Mouse (Mus musculus): Measurements from ENCODE around the gene Itpr1.

The Itpr1 gene

DNA sequence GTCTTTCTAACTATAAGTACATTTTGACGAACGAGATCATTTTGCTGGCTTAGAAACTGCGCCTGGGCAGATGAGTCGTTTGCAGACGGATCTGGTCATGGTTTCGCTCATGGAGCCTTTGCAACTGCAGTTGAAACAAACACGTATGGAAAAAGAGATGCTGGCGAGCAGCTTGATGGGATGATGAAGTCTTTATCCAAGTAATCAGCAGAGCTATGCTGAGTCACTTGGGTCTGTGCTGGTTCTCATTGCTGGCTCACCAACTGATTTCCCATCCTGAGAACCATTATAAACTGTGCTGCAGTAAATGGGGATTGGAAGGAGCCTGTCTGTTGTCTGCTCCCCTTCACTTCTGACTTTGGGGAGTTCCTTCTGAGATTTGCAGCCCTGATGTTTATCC is 31.7 kb downstream of the Itpr1 start:
- DNase-seq = no peak

DNA sequence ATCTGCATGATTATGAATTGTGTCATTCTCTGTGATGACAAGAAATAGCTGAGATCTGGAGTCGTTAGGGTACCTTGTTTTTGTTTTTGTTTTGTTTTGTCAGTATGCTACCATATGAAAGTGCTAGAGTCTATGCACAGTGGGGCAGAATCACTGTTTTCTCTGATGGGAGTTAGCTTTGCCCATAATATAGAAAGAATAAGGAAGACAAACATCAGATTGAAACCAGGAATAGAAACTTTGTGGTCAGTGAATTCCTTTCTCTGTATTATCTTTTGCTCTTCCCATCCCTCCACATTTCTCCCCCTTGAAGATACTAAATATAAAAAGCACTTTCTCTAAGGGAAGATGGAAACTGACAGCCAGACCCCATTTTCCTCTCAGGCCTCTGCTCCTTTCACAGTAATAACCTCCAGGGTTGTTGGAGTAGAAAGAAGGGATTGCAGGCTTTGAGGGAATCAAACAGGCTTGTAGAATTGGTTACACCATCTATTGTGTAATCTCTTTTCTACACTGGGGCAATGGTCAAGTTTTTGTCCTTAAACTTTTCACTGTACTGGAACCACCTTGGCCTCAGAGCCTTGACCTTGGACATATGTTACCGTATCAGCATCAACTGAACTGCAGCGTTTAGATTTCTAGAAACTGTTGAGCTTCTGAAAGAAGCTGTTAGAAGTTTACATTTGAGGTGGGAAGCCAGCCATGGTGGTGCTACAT is 33.6 kb downstream of the Itpr1 start:
- no peak for DNase-seq

DNA sequence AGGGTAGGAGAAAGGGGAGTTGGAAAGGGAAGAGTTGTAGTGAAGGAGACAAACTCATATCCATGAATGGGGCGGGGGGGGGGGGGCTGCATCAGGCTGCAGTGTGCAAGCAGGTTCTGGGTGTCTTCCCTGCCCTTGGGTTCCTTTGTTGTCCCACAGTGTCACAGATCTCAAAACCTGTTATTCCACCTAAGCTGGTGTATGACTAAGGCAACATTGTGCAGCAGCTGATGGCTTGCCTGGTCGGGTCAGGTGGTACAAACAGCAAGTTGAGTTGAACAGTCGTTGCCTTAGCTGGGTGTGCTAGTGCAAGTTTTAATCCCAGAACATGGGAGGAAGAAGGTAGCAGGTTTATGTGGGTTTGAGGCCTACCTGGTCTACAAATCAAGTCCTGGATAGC is 34.3 kb downstream of the Itpr1 start:
- DNase-seq = no peak

DNA sequence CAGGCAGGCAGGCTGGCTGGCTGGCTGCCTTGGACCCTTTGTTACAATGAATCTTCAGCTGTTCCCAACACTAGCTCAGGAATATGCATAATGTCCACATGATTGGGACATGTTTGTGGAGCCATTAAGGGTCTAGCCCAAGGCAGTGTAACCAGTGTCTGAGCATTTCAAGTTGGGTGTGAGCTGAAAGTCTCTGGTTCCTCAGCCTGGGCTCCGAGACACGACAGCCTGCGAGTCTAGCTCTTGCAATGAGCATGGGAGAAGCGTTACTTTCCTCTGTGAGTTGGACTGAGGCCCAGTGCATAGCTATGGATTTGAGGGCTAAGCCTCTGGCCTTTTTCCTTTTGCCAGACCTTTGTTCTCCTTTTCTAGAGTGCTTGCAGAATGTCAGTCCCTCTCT is 35.6 kb downstream of the Itpr1 start:
- DNase-seq = peak; percentile 16

DNA sequence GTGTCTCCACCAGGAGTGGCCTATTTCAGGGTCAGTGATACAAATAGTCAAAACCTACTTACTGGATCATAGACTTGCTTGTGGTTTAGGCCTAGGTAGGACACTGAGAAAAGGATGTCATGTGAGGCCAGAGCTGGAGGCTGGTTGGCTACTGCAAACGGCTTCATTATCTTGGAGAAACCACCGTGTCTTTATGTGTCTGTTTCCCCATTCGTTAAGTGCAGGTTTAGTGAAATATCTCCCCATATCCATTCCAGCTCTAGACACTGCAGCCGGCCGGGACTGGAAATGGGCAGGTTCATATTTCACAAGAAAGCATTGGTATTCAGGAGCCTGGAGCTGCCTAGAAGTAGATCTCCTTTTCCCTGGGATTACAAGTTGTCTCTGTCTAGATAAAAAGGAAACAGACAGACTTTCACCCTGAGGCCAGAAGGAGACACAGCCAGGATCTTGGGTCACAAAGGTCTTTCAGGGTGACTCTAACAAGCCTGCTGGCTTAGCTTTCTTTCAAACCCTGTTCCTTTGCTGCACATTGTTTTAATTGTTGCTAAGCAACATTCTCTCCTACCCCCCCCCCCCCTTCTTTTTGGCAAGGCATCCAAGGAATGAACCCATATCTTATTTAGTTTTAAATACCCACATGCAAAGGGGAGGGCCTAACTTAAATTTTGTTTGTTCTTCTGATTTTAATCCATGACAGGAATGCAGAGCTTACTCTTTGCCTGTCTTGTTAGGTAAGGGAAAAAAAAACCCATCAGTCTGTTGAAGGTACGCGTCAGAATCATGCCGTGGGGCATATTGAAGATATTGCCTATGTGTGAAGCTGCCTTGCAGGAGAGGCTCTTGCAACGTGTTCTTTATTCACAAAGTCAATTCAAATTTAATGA is 36.4 kb downstream of the Itpr1 start:
- no peak for DNase-seq

DNA sequence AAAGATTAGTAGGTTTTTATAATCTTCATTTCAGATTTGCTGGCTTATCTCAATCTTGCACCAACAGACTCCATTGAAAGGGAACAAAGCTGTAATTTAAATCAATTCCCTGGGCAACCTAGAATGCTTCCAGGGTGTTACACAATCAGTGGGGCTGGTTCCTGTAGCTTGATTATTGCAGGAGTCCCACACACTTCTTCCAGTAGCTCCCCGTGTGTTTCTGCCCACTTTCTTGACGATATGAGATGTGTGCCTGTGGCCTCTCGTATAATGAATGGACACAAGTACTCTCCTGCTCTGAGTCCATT is 37.0 kb downstream of the Itpr1 start:
- no peak for DNase-seq

DNA sequence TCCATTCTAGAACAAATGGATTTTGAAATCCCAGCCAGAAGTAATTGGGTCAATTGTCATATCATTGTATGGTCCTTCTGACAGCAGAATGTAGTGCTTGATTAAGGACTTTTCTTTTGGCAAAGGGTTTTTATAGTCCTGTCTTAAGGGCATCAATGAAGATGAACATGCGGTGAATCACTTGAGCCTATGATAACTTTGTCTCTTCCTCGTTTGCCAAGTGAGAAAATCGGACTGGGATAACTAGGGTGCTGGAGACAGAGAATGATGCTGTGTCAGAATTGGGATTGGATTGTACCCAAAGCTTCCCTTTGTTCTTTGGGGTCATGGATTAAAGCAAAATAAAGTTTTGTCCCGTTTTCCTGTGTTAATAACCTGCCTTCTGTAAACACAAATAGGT is 37.5 kb downstream of the Itpr1 start:
- DNase-seq = no peak

DNA sequence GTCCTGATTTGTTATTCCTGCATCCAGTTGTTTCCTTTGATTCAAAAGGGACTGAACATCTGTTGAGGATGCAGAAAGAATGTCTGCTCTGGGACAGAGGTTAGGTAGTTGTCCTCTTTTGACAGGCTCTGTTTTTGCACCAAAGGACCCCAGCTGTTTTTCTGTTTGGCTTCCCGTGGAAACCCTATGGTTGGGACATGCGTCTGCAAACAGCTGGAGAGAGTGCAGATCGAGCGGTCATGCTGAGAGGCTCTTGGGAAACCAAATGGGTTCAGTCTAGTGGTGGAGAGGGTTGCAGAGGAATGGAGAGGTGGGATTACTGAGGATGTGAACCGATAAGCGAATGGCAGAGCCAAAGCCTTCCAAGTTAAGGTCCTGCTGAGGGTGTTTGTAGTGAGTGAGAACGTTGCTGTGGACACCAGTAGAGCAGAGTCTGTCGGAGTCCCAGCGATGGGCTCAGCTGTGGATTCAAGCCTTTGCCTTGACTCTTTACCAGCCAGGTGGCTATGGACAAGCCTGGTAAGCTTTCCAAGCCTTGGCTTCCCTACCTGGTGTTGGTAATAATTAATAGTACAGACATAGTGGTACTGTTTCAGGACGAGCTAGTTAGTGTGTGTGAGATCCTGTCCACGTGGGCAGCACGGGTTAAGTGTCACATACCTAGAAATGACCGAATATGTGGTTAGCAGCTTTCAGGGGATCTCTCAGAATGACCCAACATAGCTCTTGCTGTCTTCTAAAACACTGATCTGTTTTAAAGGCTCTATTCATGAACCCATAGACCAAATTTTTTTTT is 39.9 kb downstream of the Itpr1 start:
- no peak for DNase-seq

DNA sequence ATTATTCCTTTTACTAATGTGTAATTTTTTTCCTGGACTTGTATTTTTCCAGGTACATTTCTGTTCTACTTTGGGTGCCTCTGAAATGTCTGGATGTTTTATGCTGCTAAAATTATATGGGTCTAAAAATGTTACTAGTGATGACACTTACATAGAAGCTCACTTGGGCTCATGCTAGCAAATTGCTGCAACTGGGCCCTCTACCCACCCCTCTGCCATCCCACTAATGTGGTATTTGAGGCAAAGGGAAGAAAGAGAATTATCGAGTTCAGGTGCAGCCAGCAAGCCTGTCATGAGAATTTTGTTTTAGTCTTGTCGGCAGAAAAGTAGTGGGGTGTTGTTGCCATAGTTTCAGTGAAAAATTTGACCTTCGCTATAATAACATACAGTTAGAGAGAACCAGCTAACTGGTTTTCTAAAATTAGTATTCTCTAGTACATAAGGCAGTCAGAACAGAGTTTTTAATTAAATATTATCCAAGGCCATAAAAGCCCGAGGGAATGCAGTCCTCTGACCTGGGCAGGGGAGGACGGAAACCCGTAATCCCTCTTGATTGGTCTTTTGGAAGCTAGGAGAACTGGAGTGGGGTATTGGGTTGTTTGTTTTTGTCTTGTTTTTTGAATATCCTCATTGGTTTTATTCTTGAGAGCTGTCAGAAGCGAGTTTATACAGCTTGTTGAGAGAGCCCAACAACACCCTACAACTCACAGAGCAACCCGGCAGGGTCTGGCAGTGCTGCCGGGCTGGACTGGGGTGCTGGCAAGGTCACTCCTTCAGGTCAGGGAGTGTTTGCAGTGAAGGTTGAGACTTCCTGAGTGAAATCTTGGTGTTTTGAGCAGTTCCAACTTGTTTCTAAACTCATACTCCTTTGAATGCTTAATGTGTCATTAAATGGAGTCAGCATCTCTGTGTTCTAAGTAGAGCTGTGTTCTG is 41.5 kb downstream of the Itpr1 start:
- no peak for DNase-seq

DNA sequence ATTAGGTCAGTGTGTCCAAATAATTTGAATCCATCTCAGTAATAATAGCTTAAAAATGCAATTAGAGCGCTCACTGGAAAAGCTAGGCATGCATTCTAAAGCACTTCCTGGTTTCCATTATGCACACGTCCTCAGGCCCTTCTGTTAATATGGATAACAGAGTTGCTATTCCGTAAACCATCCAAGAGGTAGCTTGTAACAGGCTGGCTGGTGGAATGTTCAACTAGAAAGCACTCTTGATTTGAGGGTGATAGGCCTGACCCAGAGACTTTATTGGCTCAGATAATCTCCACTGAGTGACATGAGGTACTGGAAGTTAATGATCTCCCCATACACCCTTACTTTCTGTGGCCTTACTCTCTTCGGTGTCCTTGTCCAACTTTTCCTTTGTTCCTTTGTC is 43.0 kb downstream of the Itpr1 start:
- no peak for DNase-seq

DNA sequence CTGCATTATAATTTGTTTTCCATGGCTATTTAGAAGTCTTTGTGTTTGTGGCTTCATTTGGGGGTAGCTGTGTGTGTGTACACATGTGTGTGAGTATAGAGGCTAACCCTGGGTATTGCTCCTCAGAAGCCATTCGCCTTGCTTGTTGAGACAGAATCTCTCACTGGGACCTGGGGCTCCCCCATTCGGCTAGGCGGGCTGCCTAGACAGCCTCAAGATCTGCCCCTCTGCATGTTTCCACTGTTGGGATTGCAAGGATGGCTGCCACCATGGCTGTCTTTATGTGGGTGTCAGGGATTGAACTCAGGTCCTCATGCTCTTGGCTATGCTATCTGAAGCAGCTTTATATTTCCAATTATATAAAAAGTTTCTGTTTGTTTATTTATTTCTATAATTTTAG is 44.3 kb downstream of the Itpr1 start:
- no peak for DNase-seq

DNA sequence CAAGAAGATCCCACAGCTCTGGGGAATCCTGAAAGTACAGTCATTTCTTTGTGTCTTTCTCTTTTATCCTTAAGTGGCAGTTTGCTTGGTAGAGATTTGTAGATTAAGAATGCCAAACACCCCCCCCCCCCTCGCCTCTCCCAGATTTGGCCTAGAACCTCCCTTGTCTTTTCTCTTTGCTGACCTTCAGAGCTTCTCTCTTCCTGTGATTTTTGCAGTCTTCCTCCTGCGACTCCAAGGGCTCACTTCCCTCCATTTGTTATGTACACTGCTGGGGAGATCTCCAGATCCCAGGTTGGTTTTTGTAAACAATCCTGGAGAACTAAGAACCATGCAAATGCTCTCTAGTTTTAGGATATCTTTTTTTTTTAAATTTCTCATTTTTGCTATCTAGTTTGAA is 45.7 kb downstream of the Itpr1 start:
- DNase-seq = no peak

DNA sequence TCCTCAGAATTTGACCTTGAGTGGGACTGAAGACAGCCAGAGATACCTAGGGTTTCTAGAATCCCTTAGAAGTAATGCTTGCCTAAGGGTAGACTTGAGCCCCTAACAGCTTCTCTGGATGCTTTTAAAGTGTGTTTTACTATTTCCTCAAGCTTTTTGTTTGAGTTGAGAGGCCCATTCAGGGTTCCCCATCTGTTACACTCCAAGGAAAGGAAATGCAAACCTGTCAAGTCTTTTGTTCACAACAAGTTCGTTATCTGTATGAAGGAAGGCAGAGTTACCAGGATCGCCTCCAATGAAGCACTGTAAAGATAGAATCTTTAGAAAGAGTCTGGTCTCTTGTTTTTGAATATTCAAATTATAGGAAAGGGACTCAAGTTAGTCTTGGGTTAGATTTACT is 46.8 kb downstream of the Itpr1 start:
- DNase-seq = no peak

DNA sequence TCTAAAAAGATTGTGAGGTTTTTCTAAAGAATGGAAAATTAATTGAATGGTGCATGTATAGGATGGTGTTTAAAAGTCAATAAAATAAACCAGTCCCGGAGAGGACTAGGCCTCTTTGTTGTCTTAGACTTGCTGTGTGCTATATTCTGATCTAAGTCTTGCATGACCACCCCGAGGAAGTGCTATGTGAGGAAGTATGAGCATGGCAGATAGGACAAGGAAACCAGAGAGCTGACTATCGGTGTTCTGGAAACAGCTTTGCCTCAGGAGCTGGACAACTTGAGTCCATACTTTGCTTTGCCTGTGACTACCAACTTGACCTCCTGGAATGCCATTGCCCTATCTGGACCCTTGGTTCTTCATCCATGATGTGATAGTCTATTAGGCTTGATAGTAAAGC is 48.6 kb downstream of the Itpr1 start:
- no peak for DNase-seq

DNA sequence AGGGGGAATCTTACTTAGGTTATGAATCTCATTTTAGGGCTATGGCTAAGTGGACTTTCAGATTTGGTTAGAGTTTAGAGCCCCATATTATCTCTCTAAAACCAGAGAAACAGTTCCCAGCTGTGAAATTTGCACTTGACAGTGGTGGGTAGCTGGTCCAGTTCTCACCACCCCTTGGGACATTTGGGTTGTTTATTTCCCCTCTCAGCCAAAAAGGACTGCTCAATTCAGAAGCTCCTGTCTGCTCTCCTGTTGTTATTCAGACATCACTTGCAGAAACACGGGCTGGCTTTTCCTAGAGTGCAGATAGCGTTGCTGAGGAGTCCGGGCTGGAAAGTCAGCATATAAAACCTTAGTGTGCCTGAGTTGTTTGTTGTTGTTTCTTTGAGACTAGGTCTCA is 51.3 kb downstream of the Itpr1 start:
- no peak for DNase-seq

DNA sequence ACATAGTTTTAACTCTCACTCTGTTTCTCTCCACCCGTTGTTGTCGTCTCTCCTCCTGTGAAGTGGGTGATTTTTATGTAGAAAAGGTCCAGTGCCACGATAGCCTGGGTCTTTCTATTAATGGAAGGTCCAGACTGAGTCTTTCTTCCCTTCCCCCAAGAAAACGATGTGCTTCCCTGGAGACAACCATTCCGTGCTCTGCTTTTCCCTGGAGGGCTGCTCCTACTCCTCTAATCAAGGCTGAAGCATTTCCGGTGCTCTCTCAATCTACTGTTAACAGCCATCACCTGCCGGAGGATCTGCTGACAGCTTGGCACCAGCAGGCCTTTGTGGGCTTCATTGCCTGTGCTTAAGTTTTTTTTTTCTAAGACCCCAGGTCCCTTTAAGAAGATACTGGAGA is 60.6 kb downstream of the Itpr1 start:
- DNase-seq = no peak

DNA sequence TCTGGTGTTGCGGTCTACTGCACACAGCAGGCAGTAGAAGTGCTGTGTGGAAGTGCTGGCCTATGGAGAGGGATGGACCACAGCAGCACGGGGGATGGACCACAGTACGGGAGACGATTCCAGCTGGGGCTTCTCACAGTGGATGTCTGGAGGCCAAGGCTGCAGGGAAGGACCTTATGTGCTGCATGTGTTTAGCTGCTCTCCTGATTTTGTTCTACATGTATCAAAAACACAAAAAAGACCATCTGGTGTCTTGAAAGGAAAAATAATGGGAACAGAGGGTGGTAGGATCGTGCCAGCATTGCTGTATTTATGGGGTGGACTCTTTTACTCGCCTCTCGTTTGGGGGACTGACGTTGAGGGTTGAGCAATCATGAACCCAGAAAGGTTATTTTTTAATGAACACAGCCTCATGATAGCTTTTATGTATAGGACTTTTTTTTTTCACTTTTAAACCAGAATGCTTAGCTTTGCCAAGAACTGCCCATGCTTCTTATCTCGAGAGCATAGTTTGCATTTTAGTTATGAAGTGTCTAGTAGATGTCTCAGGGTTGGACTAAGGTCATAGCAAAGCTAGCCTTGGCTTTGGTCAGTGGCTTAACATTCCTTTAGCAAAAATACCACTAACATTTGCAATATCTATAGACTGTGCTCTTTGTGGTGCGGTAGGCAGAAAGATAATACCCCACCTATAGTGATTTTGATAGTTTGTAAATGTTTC is 61.6 kb downstream of the Itpr1 start:
- no peak for DNase-seq

DNA sequence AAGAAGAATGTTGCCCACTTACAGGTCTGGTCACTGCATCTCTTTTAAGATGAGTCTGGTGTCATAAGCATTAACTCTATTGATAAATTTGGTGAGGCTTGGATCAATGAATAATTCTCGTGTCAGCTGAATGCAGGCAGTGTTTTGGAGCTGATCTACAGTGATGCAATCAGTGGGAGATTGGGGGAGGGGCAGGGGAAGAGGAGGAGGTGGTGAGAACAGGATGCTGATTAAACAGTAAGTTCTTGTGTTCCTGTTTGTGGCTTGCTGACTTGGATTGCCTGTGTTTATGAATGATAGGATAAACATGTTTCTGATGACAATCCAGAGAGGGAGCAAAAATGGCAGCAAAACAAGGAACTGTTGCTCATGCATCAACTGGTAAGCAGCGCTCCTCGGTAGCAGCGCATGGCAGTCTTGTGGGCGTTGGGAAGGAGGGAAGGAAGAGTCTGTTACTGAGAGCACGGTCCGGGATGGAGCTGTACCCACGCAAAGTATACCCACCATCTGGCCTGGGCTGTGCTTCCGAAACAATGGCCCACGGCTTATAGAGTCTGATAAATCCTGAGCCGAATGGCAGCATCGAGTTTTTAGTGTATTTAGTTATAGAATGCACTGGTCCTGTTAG is 64.1 kb downstream of the Itpr1 start:
- no peak for DNase-seq

DNA sequence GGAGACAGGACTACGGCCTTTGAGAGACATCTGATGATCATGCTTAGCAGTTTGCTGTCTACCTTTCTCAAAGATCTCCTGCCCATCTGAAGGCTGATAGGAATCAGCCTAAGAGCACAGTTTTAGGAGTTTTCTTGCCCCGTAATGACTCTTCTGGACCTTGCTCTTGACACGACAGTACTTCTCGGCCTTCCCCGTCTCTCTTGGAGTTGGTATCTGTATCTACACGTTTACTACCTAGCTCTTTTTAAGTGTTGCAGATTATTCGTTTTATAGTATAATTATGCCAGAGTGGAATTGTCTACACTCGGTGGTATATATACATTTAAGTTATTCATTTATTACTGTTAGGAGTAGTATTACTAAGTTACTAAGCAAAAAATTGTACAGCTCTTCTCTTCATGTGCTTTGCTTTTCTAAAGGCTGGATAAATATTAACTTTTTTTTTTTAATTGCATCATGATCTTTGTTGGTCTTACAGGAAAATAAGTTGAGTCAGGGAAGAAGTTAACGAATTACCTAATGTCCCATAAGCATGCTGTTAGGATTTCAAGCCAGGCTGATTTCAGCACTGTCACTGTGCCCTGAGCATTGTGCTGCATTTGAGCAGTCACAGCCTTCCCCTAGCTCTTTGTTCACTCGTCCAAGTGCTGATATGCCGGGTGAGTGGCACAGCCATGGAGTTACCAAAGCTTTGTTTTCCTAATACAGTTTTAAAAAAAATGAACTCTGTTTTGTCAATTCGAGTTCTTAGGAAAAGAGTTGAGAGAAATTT is 64.9 kb downstream of the Itpr1 start:
- DNase-seq = no peak

DNA sequence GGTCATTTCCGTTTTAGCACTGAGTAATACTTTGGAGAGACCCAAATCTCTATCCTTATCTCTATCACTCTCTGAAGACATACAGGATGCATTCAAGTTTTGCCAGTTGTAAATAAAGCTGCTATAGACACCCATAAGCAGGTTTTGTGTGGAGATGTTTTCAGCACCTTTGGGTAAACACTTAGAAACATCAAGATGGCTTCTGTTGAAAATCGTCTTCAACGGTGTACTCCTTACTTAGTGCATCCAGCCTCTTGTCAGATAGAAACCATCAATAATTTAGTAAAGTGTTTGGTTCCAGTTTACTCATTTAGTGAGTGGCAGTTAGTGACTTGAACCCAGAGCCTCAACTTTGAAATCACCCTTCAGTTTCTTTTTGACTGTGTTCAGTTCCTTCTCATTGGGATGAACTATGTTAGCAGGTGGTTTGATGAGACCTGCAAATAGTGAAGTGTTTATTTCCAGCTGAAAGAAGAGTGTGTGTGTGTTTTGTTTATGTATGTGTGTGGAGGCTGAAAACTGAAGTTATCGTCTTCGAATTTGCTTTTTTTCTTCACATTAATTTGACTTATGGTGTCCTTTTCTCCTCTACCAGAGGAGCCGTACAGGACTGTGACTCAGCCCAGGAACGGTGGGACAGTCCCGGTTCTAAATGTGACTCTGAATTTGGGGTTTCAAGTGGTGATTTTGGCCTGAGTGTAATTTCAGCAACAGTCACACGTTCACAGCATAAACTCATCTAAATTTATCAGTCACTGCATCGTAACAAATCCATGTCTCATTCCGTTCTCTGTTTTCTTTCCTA is 66.1 kb downstream of the Itpr1 start:
- DNase-seq = no peak
